Mouse (Mus musculus): Measurements from ENCODE around the gene Serinc5. TPM values are rescaled to one million over a fixed set of nuclear protein-coding genes. Genes with fewer than 3 reads are reported as not detected.
"Not testable (repeated sequence)": the region's sequence is repeated elsewhere in the genome, so short reads cannot be mapped to it uniquely, and the experiment has no call there.

The Serinc5 gene
- total RNA-seq, 2 experiments from 2014 or later, result 2.5 to 4.2 TPM

- no peak overlapping the region for H3K27ac ChIP-seq
- no peak for TF ChIP-seq CTCF (IDR thresholded peaks at IDR 0.05)
- intact Hi-C loops (cut with DNase I), result no loop called here
- H3K4me3 ChIP-seq, result no peak overlapping the region
- peak; percentile 20 for DNase-seq
Observed at GRCm38 (mm10) chr13:92592786-92593635, 17.9 kb upstream of the Serinc5 start.

GRCm38 (mm10) chr13:92593731-92594396, 17.0 kb upstream of the Serinc5 start:
- no peak for DNase-seq
- Histone ChIP-seq H3K27ac (no peak overlapping the region), H3K4me3 (no peak overlapping the region)
- intact Hi-C loops (cut with DNase I), result no loop called here
- no peak for TF ChIP-seq CTCF (IDR thresholded peaks at IDR 0.05)

- intact Hi-C loops (cut with DNase I), result no loop called here
- Histone ChIP-seq H3K27ac (no peak overlapping the region), H3K4me3 (no peak overlapping the region)
- TF ChIP-seq CTCF (IDR thresholded peaks at IDR 0.05), result no peak
- DNase-seq, result no peak
Observed at GRCm38 (mm10) chr13:92594481-92594880, 16.4 kb upstream of the Serinc5 start.

GRCm38 (mm10) chr13:92594907-92595306, 16.0 kb upstream of the Serinc5 start:
- Histone ChIP-seq H3K27ac (no peak overlapping the region), H3K4me3 (no peak overlapping the region)
- no peak for DNase-seq
- TF ChIP-seq CTCF (IDR thresholded peaks at IDR 0.05), result no peak
- intact Hi-C loops (cut with DNase I), result no loop called here

- Histone ChIP-seq H3K4me3 (no peak overlapping the region), H3K27ac (no peak overlapping the region)
- intact Hi-C loops (cut with DNase I), result no loop called here
- TF ChIP-seq CTCF (IDR thresholded peaks at IDR 0.05), result no peak
- DNase-seq, result no peak
Observed at GRCm38 (mm10) chr13:92595424-92595823, 15.5 kb upstream of the Serinc5 start.

GRCm38 (mm10) chr13:92605306-92605705, 5.6 kb upstream of the Serinc5 start:
- TF ChIP-seq CTCF (IDR thresholded peaks at IDR 0.05), result peak; percentile 26; the same call in 1 of the 2 replicates
- intact Hi-C loops (cut with DNase I); H3K4me3 ChIP-seq: not testable (repeated sequence)

GRCm38 (mm10) chr13:92609486-92610310, 1.2 kb upstream of the Serinc5 start:
- H3K4me3 ChIP-seq, result peak overlapping the region; percentile 98
- no peak for TF ChIP-seq CTCF (IDR thresholded peaks at IDR 0.05)
- intact Hi-C loops (cut with DNase I), result loop anchor here (5.0 kb wide), 1 partner anchor 38 kb away; no protein-coding TSS in a partner anchor
- peak overlapping the region; percentile 96 for H3K27ac ChIP-seq
- DNase-seq, result peak; percentile 57

More at GRCm38 (mm10) chr13:92605306-92605705, 5.6 kb upstream of the Serinc5 start:
- not testable (repeated sequence) for H3K27ac ChIP-seq, DNase-seq

- intact Hi-C loops (cut with DNase I), result loop anchor here (5.0 kb wide), 1 partner anchor 36 kb away; no protein-coding TSS in a partner anchor
- TF ChIP-seq CTCF (IDR thresholded peaks at IDR 0.05), result no peak
Observed at GRCm38 (mm10) chr13:92611254-92611784, 428 bp downstream of the Serinc5 start.

GRCm38 (mm10) chr13:92611917-92612316, 1.0 kb downstream of the Serinc5 start:
- H3K27ac ChIP-seq, result peak overlapping the region; percentile 96
- peak overlapping the region; percentile 98 for H3K4me3 ChIP-seq
- no peak for DNase-seq
- intact Hi-C loops (cut with DNase I), result loop anchor here (5.0 kb wide), 1 partner anchor 35 kb away; no protein-coding TSS in a partner anchor
- TF ChIP-seq CTCF (IDR thresholded peaks at IDR 0.05), result no peak

More at GRCm38 (mm10) chr13:92611254-92611784, 428 bp downstream of the Serinc5 start:
- Histone ChIP-seq H3K4me3 (peak overlapping the region; percentile 98), H3K27ac (peak overlapping the region; percentile 96)
- DNase-seq, result no peak

- H3K27ac ChIP-seq, result no peak overlapping the region
- H3K4me3 ChIP-seq, result peak overlapping the region; percentile 7; the same call in 1 of the 2 replicates
- DNase-seq, result no peak
- intact Hi-C loops (cut with DNase I), result loop anchor here (5.0 kb wide), 1 partner anchor 34 kb away; no protein-coding TSS in a partner anchor
- TF ChIP-seq CTCF (IDR thresholded peaks at IDR 0.05), result no peak
Observed at GRCm38 (mm10) chr13:92613094-92613493, 2.2 kb downstream of the Serinc5 start.

GRCm38 (mm10) chr13:92615201-92615600, 4.3 kb downstream of the Serinc5 start:
- intact Hi-C loops (cut with DNase I), result no loop called here

GRCm38 (mm10) chr13:92616459-92616858, 5.6 kb downstream of the Serinc5 start:
- H3K27ac ChIP-seq, result no peak overlapping the region
- DNase-seq, result no peak
- H3K4me3 ChIP-seq, result no peak overlapping the region
- no peak for TF ChIP-seq CTCF (IDR thresholded peaks at IDR 0.05)
- intact Hi-C loops (cut with DNase I), result no loop called here

More at GRCm38 (mm10) chr13:92615201-92615600, 4.3 kb downstream of the Serinc5 start:
- no peak for TF ChIP-seq CTCF (IDR thresholded peaks at IDR 0.05)
- no peak overlapping the region for H3K4me3 ChIP-seq
- DNase-seq, result no peak
- no peak overlapping the region for H3K27ac ChIP-seq
